Mouse (Mus musculus): ENCODE results near the gene Srsf10.

The Srsf10 gene

GRCm38 (mm10) chr4:135918635-135919279, 63.2 kb downstream of the Srsf10 start:
- DNase-seq (ENCODE audit: low read depth, low spot score): no peak

- no peak for DNase-seq (ENCODE audit: low read depth, low spot score)
These were observed 63.7 kb downstream of the Srsf10 start for GRCm38 (mm10) chr4:135919280-135919639.

All from embryo, embryonic 11.5 days (tissue).